Mouse (Mus musculus) brain, embryonic 14.5 days (tissue): ENCODE results near the gene Cd86.

Experiments
- CTCF ChIP-seq: fragments of 200-500 bp; IDR thresholded peaks from 2 replicates; pipeline ENCODE4 v1.5.1; 2012; ENCODE audit warnings: inconsistent platforms, mild to moderate bottlenecking, moderate library complexity, borderline replicate concordance; ENCODE audit not compliant: insufficient read depth, insufficient read length; ENCODE audit errors: extremely low read depth
- POLR2A ChIP-seq: fragments of 200-500 bp; IDR thresholded peaks from 2 replicates; pipeline ENCODE4 v1.6.1; 2012; ENCODE audit warnings: mild to moderate bottlenecking, inconsistent platforms, borderline replicate concordance; ENCODE audit not compliant: poor library complexity, insufficient read depth, insufficient read length, severe bottlenecking; ENCODE audit errors: extremely low read depth

DNA sequence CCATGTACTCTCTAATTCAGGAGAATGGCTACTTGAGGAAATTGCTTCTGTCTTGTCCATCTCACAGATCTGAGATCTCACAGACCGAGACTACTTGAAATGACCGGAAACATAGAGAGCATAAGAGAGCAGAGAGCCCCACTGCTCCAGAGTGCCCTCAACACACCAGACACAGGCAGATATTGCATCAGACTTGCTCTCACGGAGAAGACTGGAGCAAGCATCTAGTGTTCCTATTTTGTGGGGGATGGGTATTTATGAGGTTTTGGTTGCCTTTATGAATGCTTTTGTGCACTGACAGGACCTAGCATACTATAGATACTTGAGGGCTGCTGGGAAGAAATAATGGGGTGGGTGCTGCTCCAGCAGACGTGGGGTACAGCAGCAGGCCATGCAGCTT lies 7.3 kb upstream of the Cd86 start:
- TF ChIP-seq CTCF: no peak
- no peak for TF ChIP-seq POLR2A
